Comparison of ENCODE assay signal across 8 mouse cellular contexts in genomic region chr19:6363411-6364240, GRCm38 (mm10). TPM values are rescaled to one million over a fixed set of nuclear protein-coding genes. Genes with fewer than 3 reads are reported as not detected.
DNase-seq lines count a peak whose midpoint lies in the region; ATAC-seq and TF ChIP-seq lines count a peak whose summit lies in the region.

Sf1 (plus strand) TSS chr19:6363690.

- H3K27ac ChIP-seq in forebrain, embryonic 10.5 days, result peak within 1 kb of the TSS; percentile 100
- peak within 1 kb of the TSS; percentile 99 for H3K27ac ChIP-seq in heart, embryonic 15.5 days
- H3K27ac ChIP-seq in liver, embryonic 14.5 days, result peak within 1 kb of the TSS; percentile 88
- peak within 1 kb of the TSS; percentile 97 for H3K27ac ChIP-seq in neural tube, embryonic 12.5 days

- no peaks in the 10 kb centered on the region for H3K9me3 ChIP-seq in forebrain, embryonic 10.5 days
- H3K9me3 ChIP-seq in heart, embryonic 15.5 days (replicated peaks), result no peaks in the 10 kb centered on the region
- no peaks in the 10 kb centered on the region for H3K9me3 ChIP-seq in liver, embryonic 14.5 days (ENCODE audit: control insufficient read depth, low read length)
- H3K9me3 ChIP-seq in neural tube, embryonic 12.5 days, result no peaks in the 10 kb centered on the region

- H3K36me3 ChIP-seq in forebrain, embryonic 10.5 days (replicated peaks), result peaks cover 44% of the 10 kb centered on the region
- peaks cover 35% of the 10 kb centered on the region for H3K36me3 ChIP-seq in heart, embryonic 15.5 days
- H3K36me3 ChIP-seq in liver, embryonic 14.5 days (replicated peaks; ENCODE audit: control insufficient read depth, insufficient read depth, low read depth), result peaks cover 40% of the 10 kb centered on the region
- H3K36me3 ChIP-seq in neural tube, embryonic 12.5 days, result peaks cover 33% of the 10 kb centered on the region

- H3K4me2 ChIP-seq in heart, embryonic 15.5 days, result peak within 1 kb of the TSS; percentile 89
- H3K4me2 ChIP-seq in liver, embryonic 14.5 days (ENCODE audit: low read depth), result peak within 1 kb of the TSS; percentile 99
- peak within 1 kb of the TSS; percentile 83 for H3K4me2 ChIP-seq in neural tube, embryonic 12.5 days (replicated peaks)

- WGBS in forebrain, embryonic 10.5 days, result under 1% methylated on average over 85 of the region's 85 CpGs
- WGBS in heart, embryonic 15.5 days, result 1% methylated on average over 85 of the region's 85 CpGs
- under 1% methylated on average over 84 of the region's 85 CpGs for WGBS in liver, embryonic 14.5 days (ENCODE audit: insufficient replicate concordance)
- WGBS in neural tube, embryonic 12.5 days, result under 1% methylated on average over 76 of the region's 85 CpGs

- TF ChIP-seq EP300 in liver, embryonic 14.5 days (IDR thresholded peaks at IDR 0.05; ENCODE audit: low read depth), result no peak

- H3K9ac ChIP-seq in heart, embryonic 15.5 days, result peak within 1 kb of the TSS; percentile 99
- H3K9ac ChIP-seq in liver, embryonic 14.5 days (replicated peaks), result peak within 1 kb of the TSS; percentile 97
- peak within 1 kb of the TSS; percentile 99 for H3K9ac ChIP-seq in neural tube, embryonic 12.5 days

- H3K4me1 ChIP-seq in forebrain, embryonic 10.5 days, result peaks cover 34% of the 10 kb centered on the region
- peaks cover 27% of the 10 kb centered on the region for H3K4me1 ChIP-seq in heart, embryonic 15.5 days (replicated peaks)
- H3K4me1 ChIP-seq in liver, embryonic 14.5 days (replicated peaks; ENCODE audit: control insufficient read depth in 2 of 2, insufficient read depth in 2 of 2, low read length in 1 of 2), result peaks cover 14 to 19% of the 10 kb centered on the region in 2 experiments
- H3K4me1 ChIP-seq in neural tube, embryonic 12.5 days, result peaks cover 16% of the 10 kb centered on the region

- DNase-seq in CD8-positive naive resting alpha-beta T cell, adult 2 months (ENCODE audit: low read depth in 2 of 2, low spot score in 2 of 2), result peak; percentile 100
- DNase-seq in c-Kit-positive CD71-negative TER-119-negative erythroid progenitor cells, embryonic 14.5 days (ENCODE audit: low read depth), result peak; percentile 99
- DNase-seq in forebrain, embryonic 10.5 days (ENCODE audit: extremely low spot score, low spot score), result peak; percentile 100
- peak; percentile 99 to 100 for DNase-seq in kidney, postnatal 25 days
- DNase-seq in liver, embryonic 14.5 days (ENCODE audit: low read depth in 3 of 3, low spot score in 3 of 3), result peak; percentile 98 to 99 (median 99)
- peak; percentile 99 for DNase-seq in telencephalon, adult 2 months (ENCODE audit: low read depth, low spot score)

- ATAC-seq in heart, embryonic 15.5 days (replicated peaks; ENCODE audit: insufficient number of reproducible peaks, insufficient read depth, low FRiP score, low read depth), result peak; percentile 98
- peak; percentile 91 for ATAC-seq in liver, embryonic 14.5 days (ENCODE audit: insufficient read depth)
- ATAC-seq in neural tube, embryonic 12.5 days (ENCODE audit: low FRiP score, low read depth), result peak; percentile 98

- no peaks in the 10 kb centered on the region for H3K27me3 ChIP-seq in forebrain, embryonic 10.5 days (ENCODE audit: poor library complexity, severe bottlenecking)
- no peaks in the 10 kb centered on the region for H3K27me3 ChIP-seq in heart, embryonic 15.5 days
- no peaks in the 10 kb centered on the region for H3K27me3 ChIP-seq in liver, embryonic 14.5 days (ENCODE audit: control insufficient read depth, insufficient read depth, low read length)
- H3K27me3 ChIP-seq in neural tube, embryonic 12.5 days (replicated peaks), result no peaks in the 10 kb centered on the region

- no peak for TF ChIP-seq CTCF in liver, embryonic 14.5 days (IDR thresholded peaks at IDR 0.05; ENCODE audit: low read depth)

- H3K4me3 ChIP-seq in forebrain, embryonic 10.5 days, result peak within 1 kb of the TSS; percentile 100
- H3K4me3 ChIP-seq in heart, embryonic 15.5 days, result peak within 1 kb of the TSS; percentile 99
- peak within 1 kb of the TSS; percentile 94 for H3K4me3 ChIP-seq in liver, embryonic 14.5 days (ENCODE audit: insufficient read depth in 1 of 2, low read depth in 2 of 2, low read length in 2 of 2)
- H3K4me3 ChIP-seq in neural tube, embryonic 12.5 days, result peak within 1 kb of the TSS; percentile 100

RNA-seq across cellular contexts. Expression of gene Sf1, which starts in this region (rescaled TPM):
- polyA plus RNA-seq in forebrain, embryonic 10.5 days (2016; fragmentation: Nextera tagmentation; extraction: Ambion mirVana), result 201 TPM in 2 replicates
- polyA plus RNA-seq in heart, embryonic 15.5 days (2015; fragmentation: Nextera tagmentation; extraction: Ambion mirVana), result 79.0 and 98.4 TPM in 2 replicates
- polyA plus RNA-seq in liver, embryonic 14.5 days (2012; rRNA removed), result 57.4 and 60.9 TPM in 2 replicates
- 57.9 and 65.0 TPM in 2 replicates for polyA plus RNA-seq in liver, embryonic 14.5 days (2014; fragmentation: Nextera tagmentation; extraction: Ambion mirVana)
- 171 TPM in 2 replicates for polyA plus RNA-seq in neural tube, embryonic 12.5 days (2016; fragmentation: Nextera tagmentation; extraction: Ambion mirVana)

Comparison
In these comparisons a context has a peak if more than half of its experiments do, and no peak if none do; other contexts are left out.
1. Peak in every context shown above with its lines: DNase-seq, ATAC-seq, H3K4me3 ChIP-seq and H3K27ac ChIP-seq.